Mouse (Mus musculus): Measurements from ENCODE around the gene Grhl1. TPM values are rescaled to one million over a fixed set of nuclear protein-coding genes. Genes with fewer than 3 reads are reported as not detected.

Gene Grhl1
- polyA plus RNA-seq, 1 experiment from 2014 or later: 0.75 TPM

GRCm38 (mm10) chr12:24567606-24568005 lies 4.5 kb upstream of the Grhl1 start:
- no peak for ATAC-seq (ENCODE audit: low FRiP score)
- Histone ChIP-seq H3K4me3 (no peak overlapping the region), H3K9ac (no peak overlapping the region), H3K36me3 (no peaks in the 10 kb centered on the region), H3K9me3 (replicated peaks) (no peaks in the 10 kb centered on the region), H3K27me3 (peaks cover 17% of the 10 kb centered on the region), H3K4me1 (no peaks in the 10 kb centered on the region), H3K27ac (no peak overlapping the region), H3K4me2 (replicated peaks) (no peak overlapping the region)
- 85% methylated on average over 3 of the region's 3 CpGs for WGBS

- WGBS: 7% methylated on average over 43 of the region's 48 CpGs
- peak overlapping the region; percentile 67 for H3K4me3 ChIP-seq
- no peaks in the 10 kb centered on the region for H3K4me1 ChIP-seq
- peak overlapping the region; percentile 69 for H3K4me2 ChIP-seq (replicated peaks)
- H3K27ac ChIP-seq: no peak overlapping the region
- H3K9ac ChIP-seq: peak overlapping the region; percentile 72
- peaks cover 31% of the 10 kb centered on the region for H3K27me3 ChIP-seq
- no peaks in the 10 kb centered on the region for H3K36me3 ChIP-seq
- peak; percentile 46 for ATAC-seq (ENCODE audit: low FRiP score)
- no peaks in the 10 kb centered on the region for H3K9me3 ChIP-seq (replicated peaks)
These were observed 565 bp downstream of the Grhl1 start for GRCm38 (mm10) chr12:24572421-24573274.

- H3K9ac ChIP-seq: no peak overlapping the region
- no peak overlapping the region for H3K4me3 ChIP-seq
- ATAC-seq (ENCODE audit: low FRiP score): no peak
- H3K4me1 ChIP-seq: no peaks in the 10 kb centered on the region
- H3K27ac ChIP-seq: no peak overlapping the region
- H3K27me3 ChIP-seq: peaks cover 31% of the 10 kb centered on the region
- no peak overlapping the region for H3K4me2 ChIP-seq (replicated peaks)
- WGBS: 48% methylated on average over 3 of the region's 3 CpGs
- H3K9me3 ChIP-seq (replicated peaks): no peaks in the 10 kb centered on the region
- H3K36me3 ChIP-seq: no peaks in the 10 kb centered on the region
These were observed 1.1 kb downstream of the Grhl1 start for GRCm38 (mm10) chr12:24573275-24573580.

GRCm38 (mm10) chr12:24574870-24575269 lies 2.8 kb downstream of the Grhl1 start:
- Histone ChIP-seq H3K4me2 (replicated peaks) (no peak overlapping the region), H3K27me3 (peaks cover 31% of the 10 kb centered on the region), H3K9me3 (replicated peaks) (no peaks in the 10 kb centered on the region), H3K27ac (no peak overlapping the region), H3K9ac (no peak overlapping the region), H3K36me3 (no peaks in the 10 kb centered on the region), H3K4me1 (no peaks in the 10 kb centered on the region), H3K4me3 (no peak overlapping the region)
- no peak for ATAC-seq (ENCODE audit: low FRiP score)
- WGBS: 61% methylated on average over 7 of the region's 7 CpGs

GRCm38 (mm10) chr12:24580452-24580851 lies 8.4 kb downstream of the Grhl1 start:
- H3K4me3 ChIP-seq: no peak overlapping the region
- H3K27me3 ChIP-seq: no peaks in the 10 kb centered on the region
- no peaks in the 10 kb centered on the region for H3K36me3 ChIP-seq
- no peak overlapping the region for H3K9ac ChIP-seq
- 91% methylated on average over 1 of the region's 1 CpGs for WGBS
- peaks cover 3% of the 10 kb centered on the region; the same call in 1 of the 2 replicates for H3K4me1 ChIP-seq
- H3K27ac ChIP-seq: no peak overlapping the region
- no peak for ATAC-seq (ENCODE audit: low FRiP score)
- H3K4me2 ChIP-seq (replicated peaks): no peak overlapping the region
- no peaks in the 10 kb centered on the region for H3K9me3 ChIP-seq (replicated peaks)

- Histone ChIP-seq H3K27ac (no peak overlapping the region), H3K4me2 (replicated peaks) (no peak overlapping the region), H3K27me3 (no peaks in the 10 kb centered on the region), H3K9me3 (replicated peaks) (no peaks in the 10 kb centered on the region), H3K4me1 (peaks cover 3% of the 10 kb centered on the region; the same call in 1 of the 2 replicates), H3K36me3 (no peaks in the 10 kb centered on the region), H3K9ac (no peak overlapping the region), H3K4me3 (no peak overlapping the region)
- ATAC-seq (ENCODE audit: low FRiP score): 0 out of 2 replicates have a peak, but pooled peaks have one; percentile 35
- WGBS: 69% methylated on average over 14 of the region's 14 CpGs
These were observed 9.1 kb downstream of the Grhl1 start for GRCm38 (mm10) chr12:24580996-24581683.

GRCm38 (mm10) chr12:24583653-24584052 lies 11.6 kb downstream of the Grhl1 start:
- Histone ChIP-seq H3K9ac (no peak overlapping the region), H3K4me3 (no peak overlapping the region), H3K4me1 (peaks cover 3% of the 10 kb centered on the region; the same call in 1 of the 2 replicates), H3K9me3 (replicated peaks) (no peaks in the 10 kb centered on the region), H3K36me3 (no peaks in the 10 kb centered on the region), H3K4me2 (replicated peaks) (no peak overlapping the region), H3K27ac (no peak overlapping the region), H3K27me3 (no peaks in the 10 kb centered on the region)
- WGBS: 92% methylated on average over 3 of the region's 3 CpGs
- ATAC-seq (ENCODE audit: low FRiP score): no peak

GRCm38 (mm10) chr12:24584835-24585234 lies 12.8 kb downstream of the Grhl1 start:
- ATAC-seq (ENCODE audit: low FRiP score): no peak
- Histone ChIP-seq H3K27ac (no peak overlapping the region), H3K27me3 (no peaks in the 10 kb centered on the region), H3K4me3 (no peak overlapping the region), H3K4me1 (peaks cover 3% of the 10 kb centered on the region; the same call in 1 of the 2 replicates), H3K36me3 (no peaks in the 10 kb centered on the region), H3K4me2 (replicated peaks) (no peak overlapping the region), H3K9ac (no peak overlapping the region), H3K9me3 (replicated peaks) (no peaks in the 10 kb centered on the region)
- WGBS: 88% methylated on average over 8 of the region's 8 CpGs

GRCm38 (mm10) chr12:24586193-24586592 lies 14.1 kb downstream of the Grhl1 start:
- no peak for ATAC-seq (ENCODE audit: low FRiP score)

GRCm38 (mm10) chr12:24590371-24590770 lies 18.3 kb downstream of the Grhl1 start:
- peaks cover 11% of the 10 kb centered on the region for H3K4me1 ChIP-seq
- 82% methylated on average over 7 of the region's 7 CpGs for whole genome bisulfite sequencing
- no peak overlapping the region for H3K4me2 ChIP-seq (replicated peaks)
- H3K9ac ChIP-seq: no peak overlapping the region
- no peaks in the 10 kb centered on the region for H3K27me3 ChIP-seq
- no peaks in the 10 kb centered on the region for H3K9me3 ChIP-seq (replicated peaks)
- no peak for ATAC-seq (ENCODE audit: low FRiP score)
- H3K36me3 ChIP-seq: no peaks in the 10 kb centered on the region
- H3K27ac ChIP-seq: no peak overlapping the region
- H3K4me3 ChIP-seq: no peak overlapping the region

More at GRCm38 (mm10) chr12:24586193-24586592, 14.1 kb downstream of the Grhl1 start:
- H3K4me2 ChIP-seq (replicated peaks): no peak overlapping the region
- WGBS: 77% methylated on average over 7 of the region's 7 CpGs
- no peak overlapping the region for H3K27ac ChIP-seq
- H3K4me3 ChIP-seq: no peak overlapping the region
- no peaks in the 10 kb centered on the region for H3K36me3 ChIP-seq
- H3K27me3 ChIP-seq: no peaks in the 10 kb centered on the region
- H3K9me3 ChIP-seq (replicated peaks): no peaks in the 10 kb centered on the region
- peaks cover 3% of the 10 kb centered on the region; the same call in 1 of the 2 replicates for H3K4me1 ChIP-seq
- no peak overlapping the region for H3K9ac ChIP-seq

- Histone ChIP-seq H3K27ac (no peak overlapping the region), H3K9me3 (replicated peaks) (no peaks in the 10 kb centered on the region), H3K27me3 (no peaks in the 10 kb centered on the region), H3K4me3 (no peak overlapping the region), H3K4me1 (peaks cover 11% of the 10 kb centered on the region), H3K36me3 (no peaks in the 10 kb centered on the region), H3K9ac (no peak overlapping the region), H3K4me2 (replicated peaks) (no peak overlapping the region)
- ATAC-seq (ENCODE audit: low FRiP score): no peak
- 79% methylated on average over 9 of the region's 9 CpGs for WGBS
These were observed 20.0 kb downstream of the Grhl1 start for GRCm38 (mm10) chr12:24592055-24592454.

- H3K36me3 ChIP-seq: no peaks in the 10 kb centered on the region
- no peaks in the 10 kb centered on the region for H3K9me3 ChIP-seq (replicated peaks)
- H3K27ac ChIP-seq: no peak overlapping the region
- no peak overlapping the region for H3K9ac ChIP-seq
- H3K4me2 ChIP-seq (replicated peaks): peak overlapping the region; percentile 40
- H3K27me3 ChIP-seq: no peaks in the 10 kb centered on the region
- WGBS: 18% methylated on average over 22 of the region's 22 CpGs
- H3K4me1 ChIP-seq: peaks cover 11% of the 10 kb centered on the region
- no peak for ATAC-seq (ENCODE audit: low FRiP score)
- no peak overlapping the region; the same call in 1 of the 2 replicates for H3K4me3 ChIP-seq
These were observed 21.0 kb downstream of the Grhl1 start for GRCm38 (mm10) chr12:24592956-24593672.
